Mouse (Mus musculus) midbrain, embryonic 11.5 days (tissue): Measurements from ENCODE around the gene Acsl3. TPM values are rescaled to one million over a fixed set of nuclear protein-coding genes. Genes with fewer than 3 reads are reported as not detected.
A peak's percentile ranks its signal among the peaks of the same experiment; 100 is the strongest.

Source experiments
- ATAC-seq: fragments of 200-750 bp; cut with Nextera tagmentation; 2 replicates; pipeline ENCODE4 v1.8.0; 2017; ENCODE audit warnings: moderate TSS enrichment, moderate library complexity; ENCODE audit not compliant: low FRiP score
- DNase-seq: peaks from one replicate; pipeline ENCODE4 v3.0.0; 2015; ENCODE audit warnings: low spot score; ENCODE audit errors: missing footprints
- H3K27ac ChIP-seq: fragments of 300-500 bp; sonication (generic); 2 replicates; pipeline ENCODE4 v1.5.1; 2014; ENCODE audit warnings: low read depth, low read length
- H3K27me3 ChIP-seq: fragments of 300-500 bp; sonication (generic); 2 replicates; pipeline ENCODE4 v1.6.1; 2014; ENCODE audit warnings: mild to moderate bottlenecking, low read length, moderate library complexity, mixed read lengths; ENCODE audit not compliant: control insufficient read depth, insufficient read depth
- H3K36me3 ChIP-seq: fragments of 300-500 bp; sonication (generic); 2 replicates; pipeline ENCODE4 v1.6.1; 2014; ENCODE audit warnings: mild to moderate bottlenecking, low read length, moderate library complexity, mixed read lengths; ENCODE audit not compliant: control insufficient read depth, insufficient read depth
- H3K4me1 ChIP-seq: fragments of 300-500 bp; sonication (generic); 2 replicates; pipeline ENCODE4 v1.6.1; 2014; ENCODE audit warnings: low read length; ENCODE audit not compliant: control insufficient read depth, insufficient read depth
- H3K4me2 ChIP-seq: fragments of 300-500 bp; sonication (generic); 2 replicates; pipeline ENCODE4 v1.6.1; 2014; ENCODE audit warnings: mild to moderate bottlenecking, moderate library complexity
- H3K4me3 ChIP-seq: fragments of 300-500 bp; sonication (generic); 2 replicates; pipeline ENCODE4 v1.5.1; 2014; ENCODE audit warnings: low read depth, low read length
- H3K9ac ChIP-seq: fragments of 300-500 bp; sonication (generic); 2 replicates; pipeline ENCODE4 v1.6.1; 2014; ENCODE audit warnings: low read length
- H3K9me3 ChIP-seq: fragments of 300-500 bp; sonication (generic); 2 replicates; pipeline ENCODE4 v1.6.1; 2016; ENCODE audit warnings: low read length; ENCODE audit not compliant: control insufficient read depth
- WGBS: fragments of 180-500 bp; shearing (Covaris S2); extraction: QIAGEN DNeasy Blood & Tissue Kit; methylation state at CpG from one replicate; pipeline ENCODE4 v1.1.7; 2014; 5-methylcytosine and 5-hydroxymethylcytosine counted together
- polyA plus RNA-seq: library from polyadenylated mRNA; unstranded; fragments of >200 nt; fragmentation: Nextera tagmentation; extraction: Ambion mirVana; gene quantifications from 2 replicates; pipeline ENCODE4 v1.2.1, GENCODE M21; 2014

Gene Acsl3
- polyA plus RNA-seq: 97.9 and 109 TPM in 2 replicates

DNA sequence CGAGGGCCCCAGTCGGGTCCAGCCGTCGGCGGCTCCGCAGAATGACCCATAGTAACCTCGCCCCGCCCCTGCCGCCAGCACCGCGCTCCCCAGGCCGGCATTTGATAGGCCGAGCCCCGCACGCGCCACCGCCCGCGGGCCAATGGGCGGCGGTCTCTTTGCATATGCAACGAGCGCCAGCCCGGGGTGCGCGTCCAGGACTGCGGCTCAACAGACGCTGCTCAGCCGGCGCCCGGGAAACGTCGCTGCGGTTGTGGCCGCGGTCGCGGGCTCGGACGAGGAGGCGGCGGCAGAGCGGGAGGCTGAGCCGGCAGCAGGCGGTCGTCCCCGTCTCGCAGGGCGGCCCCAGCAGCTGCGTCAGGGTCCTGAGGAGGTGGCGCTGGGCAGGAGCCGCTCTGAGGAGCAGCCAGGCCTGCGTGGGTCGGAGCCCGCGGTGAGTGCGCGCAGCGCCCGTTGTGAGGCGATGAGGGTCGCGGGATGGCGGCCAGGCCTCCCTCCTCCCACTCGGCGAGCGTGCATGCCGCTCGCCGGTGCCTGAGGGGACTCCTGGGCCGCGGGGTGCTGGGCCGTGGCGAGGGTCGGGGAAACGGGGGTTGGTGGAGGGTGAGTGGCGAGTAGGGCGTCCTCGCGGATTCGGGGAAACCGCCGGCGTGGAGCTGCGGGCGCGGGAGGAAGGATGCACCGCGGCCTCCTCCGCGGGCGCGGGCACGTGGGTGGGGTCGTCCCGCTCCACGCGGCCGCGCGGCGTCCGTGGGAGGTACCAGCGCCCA, at the start of gene Acsl3, which contains the start of gene Utp14b:
TSS of gene Acsl3 (plus strand) at position 155 of the 770 bp plus-strand sequence.
TSS of gene Utp14b (plus strand) at position 368 of the 770 bp plus-strand sequence.
- WGBS: under 1% methylated on average over 103 of the region's 104 CpGs
- DNase-seq: peak; percentile 99

DNA sequence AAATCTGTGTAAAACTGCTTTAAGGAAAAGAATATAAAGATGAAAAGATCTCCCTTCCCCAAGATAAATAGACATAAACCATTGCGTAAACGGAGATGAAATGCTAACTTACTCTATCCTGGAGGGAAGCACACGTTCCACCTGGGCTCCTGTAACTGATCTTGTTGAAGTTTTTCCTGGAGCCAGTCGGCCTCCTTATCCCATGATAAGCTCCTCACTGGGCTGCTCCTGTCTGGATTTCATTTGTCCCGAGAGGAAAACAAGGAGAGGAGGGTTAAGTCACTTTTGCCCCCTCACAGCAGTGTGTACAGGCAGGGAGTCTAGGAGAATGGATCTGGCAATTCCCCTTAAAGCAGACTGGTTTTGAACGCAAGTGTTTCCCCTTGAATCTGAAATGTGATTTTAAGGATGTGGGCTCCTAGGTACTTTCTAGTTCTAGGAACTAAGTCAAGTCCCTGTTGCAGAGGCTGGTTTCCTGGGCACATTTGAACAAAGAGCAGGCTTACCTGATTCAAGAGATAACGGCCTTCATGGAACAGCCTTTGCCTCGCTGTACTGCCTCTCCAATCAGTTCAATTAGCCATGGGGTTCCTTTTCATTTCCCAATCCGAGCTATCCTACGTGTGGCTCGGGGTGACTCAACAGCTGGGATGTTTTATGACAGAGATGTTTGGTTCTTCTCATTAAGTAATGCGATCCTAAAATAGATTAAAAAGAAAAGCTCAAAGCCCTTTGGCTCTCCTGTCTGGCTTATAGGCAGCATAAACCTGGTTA, 48.3 kb upstream of the Acsl3 start:
- H3K9me3 ChIP-seq: no peaks in the 10 kb centered on the region
- no peak for ATAC-seq
- 40% methylated on average over 12 of the region's 12 CpGs for WGBS

More for the DNA sequence above, at the start of gene Acsl3, which contains the start of gene Utp14b:
- peak within 1 kb of the TSS; percentile 97 for H3K27ac ChIP-seq
- no peaks in the 10 kb centered on the region for H3K36me3 ChIP-seq
- H3K4me2 ChIP-seq: peak within 1 kb of the TSS; percentile 62
- H3K27me3 ChIP-seq: no peaks in the 10 kb centered on the region
- peak within 1 kb of the TSS; percentile 98 for H3K9ac ChIP-seq
- H3K4me3 ChIP-seq: peak within 1 kb of the TSS; percentile 96
- peak; percentile 99 for ATAC-seq
- H3K4me1 ChIP-seq: peaks cover 25% of the 10 kb centered on the region
- H3K9me3 ChIP-seq: no peaks in the 10 kb centered on the region

DNA sequence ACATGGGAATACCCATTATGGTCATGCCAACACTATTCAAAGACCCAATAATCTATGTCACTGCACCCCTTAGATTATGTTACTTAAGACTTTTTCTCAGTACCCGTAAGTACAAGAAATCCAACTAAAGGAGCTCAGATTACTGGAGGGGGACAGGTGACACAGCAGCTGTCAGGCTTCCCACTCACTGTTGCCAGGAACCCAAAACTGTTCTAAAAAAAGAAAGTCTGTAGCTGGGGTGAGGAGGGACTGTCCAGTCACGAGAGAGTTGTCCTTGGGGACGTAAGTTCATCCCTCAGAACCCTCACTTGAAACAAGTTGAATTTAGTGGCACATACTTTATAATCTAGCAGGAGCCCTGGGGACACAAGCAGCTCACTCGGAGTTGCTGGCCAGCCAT, 46.6 kb upstream of the Acsl3 start:
- H3K4me3 ChIP-seq: no peak overlapping the region
- H3K9ac ChIP-seq: no peak overlapping the region
- no peak overlapping the region for H3K4me2 ChIP-seq
- WGBS: 80% methylated on average over 4 of the region's 4 CpGs
- no peaks in the 10 kb centered on the region for H3K9me3 ChIP-seq
- H3K4me1 ChIP-seq: no peaks in the 10 kb centered on the region; the same call in 1 of the 2 replicates
- ATAC-seq: no peak
- H3K27me3 ChIP-seq: no peaks in the 10 kb centered on the region
- peak; percentile 33 for DNase-seq
- H3K27ac ChIP-seq: no peak overlapping the region
- no peaks in the 10 kb centered on the region for H3K36me3 ChIP-seq

More for the DNA sequence above, 48.3 kb upstream of the Acsl3 start:
- H3K27ac ChIP-seq: no peak overlapping the region
- no peak overlapping the region for H3K9ac ChIP-seq
- no peaks in the 10 kb centered on the region for H3K27me3 ChIP-seq
- no peak overlapping the region for H3K4me3 ChIP-seq
- H3K4me2 ChIP-seq: no peak overlapping the region
- H3K36me3 ChIP-seq: no peaks in the 10 kb centered on the region
- H3K4me1 ChIP-seq: no peaks in the 10 kb centered on the region; the same call in 1 of the 2 replicates
- peak; percentile 80 for DNase-seq

DNA sequence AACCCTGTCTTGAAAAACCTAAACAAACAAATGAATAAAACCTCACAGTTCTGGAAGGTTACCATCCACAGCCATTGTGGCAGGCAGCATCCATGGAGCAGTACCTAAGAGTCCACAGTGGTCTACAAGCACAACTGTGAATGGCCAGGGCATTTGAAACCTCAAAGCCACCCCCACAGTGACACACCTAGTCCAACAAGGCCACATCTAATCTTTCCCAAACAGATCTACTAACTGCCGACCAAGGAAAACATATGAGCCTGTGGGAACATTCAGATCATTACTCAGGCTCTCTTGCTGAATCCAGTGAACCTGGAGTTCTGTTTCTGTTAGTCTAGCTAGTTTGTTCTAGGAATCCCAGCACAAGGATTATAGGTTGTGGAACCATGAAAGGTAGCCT, 44.7 kb upstream of the Acsl3 start:
- Histone ChIP-seq H3K36me3 (no peaks in the 10 kb centered on the region), H3K4me3 (no peak overlapping the region), H3K4me2 (no peak overlapping the region), H3K9me3 (no peaks in the 10 kb centered on the region), H3K4me1 (no peaks in the 10 kb centered on the region; the same call in 1 of the 2 replicates), H3K9ac (no peak overlapping the region), H3K27me3 (no peaks in the 10 kb centered on the region), H3K27ac (no peak overlapping the region)
- WGBS: 84% methylated on average over 1 of the region's 1 CpGs
- DNase-seq (no peak), ATAC-seq (no peak)

DNA sequence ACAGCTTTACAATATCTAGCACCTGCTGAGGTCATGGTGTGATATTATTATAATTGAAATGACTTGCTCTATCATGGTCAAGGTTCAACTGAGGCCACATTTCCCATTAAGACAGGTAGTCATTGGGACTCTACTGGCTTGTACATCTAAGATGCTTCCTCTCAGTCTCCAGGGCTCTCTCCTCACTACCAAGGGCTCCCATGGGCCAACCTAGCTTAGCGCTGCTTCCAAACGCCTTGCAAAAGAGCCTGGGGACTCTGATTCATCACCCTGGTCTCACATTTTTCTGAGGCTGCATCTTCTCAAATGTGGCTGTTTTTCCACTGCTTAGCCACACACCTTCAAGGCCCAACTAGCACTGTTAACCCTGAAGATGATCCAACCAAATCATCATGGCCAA, 33.3 kb upstream of the Acsl3 start:
- Histone ChIP-seq H3K9ac (no peak overlapping the region), H3K9me3 (no peaks in the 10 kb centered on the region), H3K4me1 (no peaks in the 10 kb centered on the region), H3K27me3 (no peaks in the 10 kb centered on the region), H3K27ac (no peak overlapping the region), H3K36me3 (no peaks in the 10 kb centered on the region), H3K4me3 (no peak overlapping the region), H3K4me2 (no peak overlapping the region)
- WGBS: 91% methylated on average over 2 of the region's 2 CpGs
- DNase-seq (no peak), ATAC-seq (no peak)

DNA sequence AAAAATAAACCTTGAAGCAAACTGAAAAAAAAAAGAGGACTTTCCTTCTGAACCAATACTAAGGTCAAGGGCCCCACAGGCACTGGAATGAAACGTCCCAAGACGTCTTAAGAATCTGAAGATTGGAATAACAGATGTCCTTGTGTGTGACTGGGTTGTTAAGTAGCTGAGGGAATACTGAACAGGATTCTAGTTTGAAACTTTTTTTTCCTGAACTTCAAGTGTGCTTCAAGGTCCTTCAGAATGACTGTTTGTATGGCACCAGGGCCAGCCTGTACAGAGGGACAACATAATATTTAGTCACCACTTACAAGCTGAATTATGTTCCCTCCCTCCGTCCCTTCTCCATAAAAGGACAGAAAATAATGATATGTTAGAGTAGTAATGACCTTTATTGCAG, 23.1 kb upstream of the Acsl3 start:
- Histone ChIP-seq H3K4me3 (no peak overlapping the region), H3K4me1 (no peaks in the 10 kb centered on the region), H3K36me3 (no peaks in the 10 kb centered on the region), H3K27me3 (no peaks in the 10 kb centered on the region), H3K9me3 (no peaks in the 10 kb centered on the region), H3K9ac (no peak overlapping the region), H3K4me2 (no peak overlapping the region), H3K27ac (no peak overlapping the region)
- DNase-seq (peak; percentile 31), ATAC-seq (no peak)
- 81% methylated on average over 3 of the region's 3 CpGs for WGBS

DNA sequence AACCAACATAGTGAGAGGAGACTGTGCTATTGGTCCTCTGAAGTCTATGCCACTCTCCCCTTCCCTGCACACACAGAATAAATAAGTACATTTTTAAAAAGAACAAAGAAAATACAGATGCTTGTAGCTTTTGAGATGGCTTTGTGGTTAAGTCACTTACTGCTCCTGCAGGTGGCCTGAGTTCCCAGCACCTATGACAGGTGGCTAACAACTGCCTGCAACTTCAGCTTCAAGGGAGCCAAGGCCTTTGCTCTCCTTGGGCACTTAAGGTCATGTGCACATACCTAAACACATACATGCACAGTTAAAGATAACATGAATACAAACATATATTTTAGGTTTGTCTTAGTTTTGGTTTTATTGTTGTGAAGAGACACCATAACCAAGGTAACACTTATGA, 16.8 kb upstream of the Acsl3 start:
- Histone ChIP-seq H3K4me3 (no peak overlapping the region), H3K4me1 (no peaks in the 10 kb centered on the region), H3K9ac (no peak overlapping the region), H3K27ac (no peak overlapping the region), H3K36me3 (no peaks in the 10 kb centered on the region), H3K27me3 (no peaks in the 10 kb centered on the region), H3K4me2 (no peak overlapping the region), H3K9me3 (no peaks in the 10 kb centered on the region)
- ATAC-seq (no peak), DNase-seq (peak; percentile 37)

DNA sequence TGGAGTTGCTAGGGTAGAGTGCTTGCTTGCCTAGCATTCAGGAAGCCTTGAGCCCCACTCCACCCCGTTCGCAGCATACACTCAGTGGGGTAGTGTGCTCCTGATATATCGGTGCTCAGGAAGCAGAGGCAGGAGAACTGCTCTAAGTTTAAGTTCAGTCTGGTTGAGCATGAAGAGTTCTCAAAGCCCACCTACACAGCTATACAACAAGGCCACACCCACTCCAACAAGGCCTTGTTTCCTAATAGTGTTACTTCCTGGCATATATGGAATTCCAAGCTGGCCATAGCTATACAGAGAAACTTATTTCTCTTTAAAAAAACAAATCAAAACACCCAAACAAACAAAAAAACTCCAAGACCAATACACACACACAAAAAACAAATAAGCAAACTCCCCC, 15.8 kb upstream of the Acsl3 start:
- H3K27me3 ChIP-seq: no peaks in the 10 kb centered on the region
- DNase-seq: peak; percentile 33
- H3K27ac ChIP-seq: no peak overlapping the region
- no peak overlapping the region for H3K4me2 ChIP-seq
- no peak for ATAC-seq
- no peak overlapping the region for H3K4me3 ChIP-seq
- no peak overlapping the region for H3K9ac ChIP-seq
- H3K36me3 ChIP-seq: no peaks in the 10 kb centered on the region
- H3K9me3 ChIP-seq: no peaks in the 10 kb centered on the region
- H3K4me1 ChIP-seq: no peaks in the 10 kb centered on the region
- WGBS: 95% methylated on average over 3 of the region's 3 CpGs

DNA sequence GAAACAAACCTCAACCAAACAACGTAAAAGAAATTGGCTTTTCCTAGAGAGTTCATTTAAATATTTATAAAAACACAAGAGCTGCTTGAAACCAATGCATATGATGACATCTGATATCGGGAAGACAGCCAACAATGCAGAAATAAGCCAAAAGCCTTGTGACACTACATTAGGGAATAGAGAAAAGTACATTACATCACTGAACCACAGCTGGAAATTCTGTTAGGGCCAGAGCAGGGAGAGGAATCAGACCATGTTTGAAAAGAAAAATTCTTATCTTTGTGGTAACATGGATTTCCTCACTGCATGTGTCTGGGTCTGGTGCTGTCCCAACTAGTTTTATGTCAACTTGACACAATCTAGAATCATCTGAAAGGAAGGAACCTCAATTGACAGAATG, 15.4 kb upstream of the Acsl3 start:
- Histone ChIP-seq H3K9me3 (no peaks in the 10 kb centered on the region), H3K4me3 (no peak overlapping the region), H3K4me2 (no peak overlapping the region), H3K36me3 (no peaks in the 10 kb centered on the region), H3K27me3 (no peaks in the 10 kb centered on the region), H3K9ac (no peak overlapping the region), H3K4me1 (no peaks in the 10 kb centered on the region), H3K27ac (no peak overlapping the region)
- ATAC-seq (no peak), DNase-seq (peak; percentile 41)
- 87% methylated on average over 2 of the region's 2 CpGs for WGBS
